Mouse (Mus musculus) hindbrain, embryonic 14.5 days (tissue): ENCODE measurements at regions not wholly inside any gene's neighbourhood (a gene's known extent, or its start where the extent isn't known, plus 50 kb on each side); places are given as distances from the start of the nearest gene placed in this dataset.

Source experiments
- ATAC-seq: fragments of 200-750 bp; cut with Nextera tagmentation; 2 replicates; pipeline ENCODE4 v1.8.0; 2017; ENCODE audit warnings: moderate number of reproducible peaks, mild to moderate bottlenecking, moderate TSS enrichment, moderate library complexity; ENCODE audit not compliant: low FRiP score
- DNase-seq: peaks from one replicate; pipeline ENCODE4 v3.0.0-alpha.2; 2015; ENCODE audit warnings: low spot score
- H3K27ac ChIP-seq: fragments of 300-500 bp; sonication (generic); 2 replicates; pipeline ENCODE4 v1.5.1; 2014; ENCODE audit warnings: mild to moderate bottlenecking, moderate library complexity
- H3K27me3 ChIP-seq: fragments of 300-500 bp; sonication (generic); 2 replicates; pipeline ENCODE4 v1.6.1; 2014; ENCODE audit warnings: mild to moderate bottlenecking, low read length, mixed read lengths; ENCODE audit not compliant: control insufficient read depth, insufficient read depth
- H3K36me3 ChIP-seq: fragments of 300-500 bp; sonication (generic); replicated peaks from 2 replicates; pipeline ENCODE4 v1.6.1; 2014; ENCODE audit not compliant: control insufficient read depth, insufficient read depth
- H3K4me1 ChIP-seq: fragments of 300-500 bp; sonication (generic); replicated peaks from 2 replicates; pipeline ENCODE4 v1.6.1; 2014; ENCODE audit warnings: antibody characterized with exemption, low read length, mixed read lengths; ENCODE audit not compliant: control insufficient read depth, insufficient read depth
- H3K4me2 ChIP-seq: fragments of 300-500 bp; sonication (generic); replicated peaks from 2 replicates; pipeline ENCODE4 v1.6.1; 2014; ENCODE audit warnings: mild to moderate bottlenecking, moderate library complexity
- H3K4me3 ChIP-seq: fragments of 300-500 bp; sonication (generic); replicated peaks from 2 replicates; pipeline ENCODE4 v1.5.1; 2014; ENCODE audit warnings: mild to moderate bottlenecking, low read length
- H3K9ac ChIP-seq: fragments of 300-500 bp; sonication (generic); 2 replicates; pipeline ENCODE4 v1.6.1; 2014
- H3K9me3 ChIP-seq: fragments of 300-500 bp; sonication (generic); 2 replicates; pipeline ENCODE4 v1.6.1; 2016; ENCODE audit warnings: low read length; ENCODE audit not compliant: control insufficient read depth
- WGBS: fragments of 180-500 bp; shearing (Covaris S2); extraction: QIAGEN DNeasy Blood & Tissue Kit; methylation state at CpG from one replicate; pipeline ENCODE4 v1.1.7; 2014; 5-methylcytosine and 5-hydroxymethylcytosine counted together

DNA sequence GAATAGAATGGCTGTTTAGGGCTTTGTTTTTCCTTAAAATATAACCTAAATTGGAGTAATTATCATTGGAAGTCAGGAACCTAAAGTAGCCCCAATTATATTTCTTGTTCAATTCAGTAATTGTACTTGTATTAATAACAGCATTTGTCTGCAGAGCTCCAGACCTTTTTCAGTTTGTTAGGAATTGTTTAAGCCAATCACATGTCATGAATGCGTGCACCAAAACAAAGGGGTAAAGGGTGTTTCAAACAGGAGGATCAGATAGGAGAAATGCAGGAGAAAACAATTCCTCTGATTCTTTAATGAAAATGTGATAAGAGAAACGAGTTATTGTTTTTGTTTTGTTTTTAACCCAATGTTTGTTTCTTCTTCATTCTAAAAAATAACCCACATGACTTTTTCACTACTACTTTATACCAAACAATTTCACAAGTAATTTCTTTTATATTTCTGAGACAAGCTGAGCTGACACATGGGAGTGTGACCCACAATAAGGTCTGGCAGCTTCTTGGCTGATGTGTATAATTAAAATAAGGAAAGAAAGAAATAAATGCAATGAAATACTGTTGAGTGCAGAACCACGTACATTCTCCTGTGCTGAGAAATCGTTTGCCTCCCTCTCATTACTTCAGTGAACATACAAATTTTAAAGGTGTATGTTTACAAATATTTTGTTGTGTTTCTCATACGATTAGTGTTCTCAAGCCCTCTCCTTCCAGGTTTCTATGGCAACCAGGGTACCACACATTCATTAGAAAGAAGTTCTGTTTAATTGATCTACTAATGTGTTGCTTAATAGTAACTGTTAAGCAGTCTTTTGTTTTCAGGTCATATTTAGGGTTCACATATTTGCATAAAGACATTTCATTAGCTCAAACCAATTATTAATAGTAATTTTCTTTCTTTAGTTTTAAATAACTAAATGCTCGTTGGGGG lies 397.7 kb downstream of the Isl1 start:
- H3K27ac ChIP-seq: no peak overlapping the region
- no peak overlapping the region for H3K4me3 ChIP-seq
- 53% methylated on average over 6 of the region's 6 CpGs for WGBS
- peak overlapping the region; percentile 36; the same call in 1 of the 2 replicates for H3K4me2 ChIP-seq
- no peaks in the 10 kb centered on the region for H3K36me3 ChIP-seq
- no peak overlapping the region for H3K9ac ChIP-seq
- H3K9me3 ChIP-seq: no peaks in the 10 kb centered on the region
- ATAC-seq (no peak), DNase-seq (no peak)
- 0 out of 2 replicates have a peak, but pooled peaks cover 5% of the 10 kb centered on the region for H3K4me1 ChIP-seq
- H3K27me3 ChIP-seq: no peaks in the 10 kb centered on the region

DNA sequence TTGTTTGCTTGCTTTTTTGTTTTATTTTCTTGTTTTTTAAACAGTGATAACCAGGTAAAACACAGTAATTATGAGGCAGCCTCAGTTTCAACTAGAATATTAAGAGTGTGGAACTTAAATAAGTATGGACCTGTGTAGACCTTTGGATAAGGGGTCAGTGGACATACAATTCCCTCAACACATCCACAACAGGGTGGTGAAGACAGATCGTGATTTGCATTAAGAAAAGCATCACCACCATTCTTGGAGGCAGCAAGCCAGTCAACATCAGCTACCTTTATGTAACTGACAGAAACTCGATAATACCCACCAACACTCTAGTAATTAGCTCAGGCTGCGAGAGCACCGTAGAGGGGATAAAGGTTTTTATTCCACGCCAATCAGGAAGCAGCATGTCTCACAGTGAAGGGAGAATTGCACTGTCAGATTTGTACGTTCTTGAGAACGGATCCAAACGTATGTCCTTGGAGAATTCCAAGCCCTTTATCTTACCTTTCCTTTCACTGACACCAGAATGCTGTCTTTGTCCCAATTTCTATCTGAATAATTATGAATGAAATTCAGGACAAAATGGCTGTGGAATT lies 398.5 kb downstream of the Isl1 start:
- Histone ChIP-seq H3K4me1 (0 out of 2 replicates have a peak, but pooled peaks cover 5% of the 10 kb centered on the region), H3K36me3 (no peaks in the 10 kb centered on the region), H3K4me2 (peak overlapping the region; percentile 36), H3K27ac (peak overlapping the region; percentile 54; the same call in 1 of the 2 replicates), H3K9ac (no peak overlapping the region), H3K27me3 (no peaks in the 10 kb centered on the region), H3K4me3 (no peak overlapping the region; the same call in 1 of the 2 replicates), H3K9me3 (no peaks in the 10 kb centered on the region)
- DNase-seq (no peak), ATAC-seq (peak; percentile 62; the same call in 1 of the 2 replicates)
- WGBS: 26% methylated on average over 8 of the region's 8 CpGs

DNA sequence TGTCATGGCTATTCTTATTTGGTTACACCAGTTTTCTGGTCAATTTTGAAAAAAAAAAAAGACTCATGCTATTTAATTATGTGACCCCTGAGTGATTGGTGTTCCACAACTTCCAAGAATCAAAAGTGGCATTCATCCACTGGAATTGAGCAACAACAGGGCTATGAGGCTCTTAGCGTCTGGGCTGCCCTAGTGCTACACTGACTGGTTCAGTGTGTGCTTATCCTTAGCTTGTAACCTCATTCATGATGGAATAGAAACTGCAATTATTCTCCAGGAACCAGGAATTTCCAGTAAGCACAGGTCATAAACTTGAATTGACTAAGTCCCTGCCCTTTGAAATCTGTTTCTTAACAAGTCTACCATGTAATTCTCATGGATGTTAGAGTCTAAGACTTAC lies 428.9 kb downstream of the Isl1 start:
- Histone ChIP-seq H3K9me3 (no peaks in the 10 kb centered on the region), H3K4me3 (no peak overlapping the region), H3K27me3 (no peaks in the 10 kb centered on the region), H3K27ac (no peak overlapping the region), H3K4me2 (no peak overlapping the region), H3K36me3 (no peaks in the 10 kb centered on the region), H3K4me1 (no peaks in the 10 kb centered on the region), H3K9ac (no peak overlapping the region)
- 88% methylated on average over 1 of the region's 1 CpGs for WGBS
- DNase-seq (no peak), ATAC-seq (no peak)

DNA sequence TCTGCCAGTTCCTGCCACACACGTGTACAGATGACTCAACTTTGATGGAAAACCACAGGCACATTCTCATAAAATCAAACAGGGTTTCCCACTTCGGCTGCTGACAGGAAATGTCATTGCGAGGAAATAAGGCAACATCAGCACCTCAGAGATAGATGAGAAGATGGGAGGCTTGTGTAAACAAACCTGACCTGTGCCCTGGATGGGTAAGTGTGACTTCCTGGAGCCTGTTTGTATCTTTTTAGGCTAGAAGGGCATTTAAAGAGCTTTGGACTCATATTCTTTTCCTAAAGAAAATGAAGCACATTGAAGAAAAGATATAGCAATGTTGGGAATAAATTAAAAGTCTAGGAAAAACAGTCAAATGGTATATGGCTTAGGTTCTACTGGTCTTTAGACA lies 449.0 kb downstream of the Isl1 start:
- Histone ChIP-seq H3K9me3 (no peaks in the 10 kb centered on the region), H3K9ac (no peak overlapping the region), H3K36me3 (no peaks in the 10 kb centered on the region), H3K27me3 (no peaks in the 10 kb centered on the region), H3K27ac (no peak overlapping the region), H3K4me1 (no peaks in the 10 kb centered on the region), H3K4me3 (no peak overlapping the region), H3K4me2 (no peak overlapping the region)
- DNase-seq (no peak), ATAC-seq (no peak)
- 64% methylated on average over 3 of the region's 3 CpGs for WGBS

DNA sequence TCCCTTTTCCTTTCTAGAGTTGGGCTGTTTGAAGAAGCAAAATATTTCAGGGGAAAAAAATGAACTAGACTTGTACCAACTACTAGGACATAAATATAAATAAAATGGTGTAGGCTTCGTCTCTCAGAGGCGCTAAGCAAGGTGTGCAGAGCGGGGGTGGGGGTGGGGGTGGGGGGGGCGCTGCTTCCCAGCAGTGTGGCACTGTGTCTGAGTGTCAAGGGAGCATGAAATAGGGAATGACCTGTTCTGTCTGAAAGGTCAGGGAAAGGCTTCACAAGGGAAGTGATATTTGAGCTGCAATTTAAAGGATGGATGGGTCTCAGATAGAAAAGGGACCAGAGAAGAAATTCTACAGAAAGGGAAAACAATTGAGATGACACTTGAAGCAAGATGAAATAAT lies 452.9 kb downstream of the Isl1 start:
- Histone ChIP-seq H3K36me3 (no peaks in the 10 kb centered on the region), H3K4me2 (no peak overlapping the region), H3K27me3 (no peaks in the 10 kb centered on the region), H3K9ac (no peak overlapping the region), H3K27ac (no peak overlapping the region), H3K4me3 (no peak overlapping the region), H3K4me1 (no peaks in the 10 kb centered on the region), H3K9me3 (no peaks in the 10 kb centered on the region)
- no peak for ATAC-seq
- WGBS: 74% methylated on average over 4 of the region's 4 CpGs
- no peak for DNase-seq

DNA sequence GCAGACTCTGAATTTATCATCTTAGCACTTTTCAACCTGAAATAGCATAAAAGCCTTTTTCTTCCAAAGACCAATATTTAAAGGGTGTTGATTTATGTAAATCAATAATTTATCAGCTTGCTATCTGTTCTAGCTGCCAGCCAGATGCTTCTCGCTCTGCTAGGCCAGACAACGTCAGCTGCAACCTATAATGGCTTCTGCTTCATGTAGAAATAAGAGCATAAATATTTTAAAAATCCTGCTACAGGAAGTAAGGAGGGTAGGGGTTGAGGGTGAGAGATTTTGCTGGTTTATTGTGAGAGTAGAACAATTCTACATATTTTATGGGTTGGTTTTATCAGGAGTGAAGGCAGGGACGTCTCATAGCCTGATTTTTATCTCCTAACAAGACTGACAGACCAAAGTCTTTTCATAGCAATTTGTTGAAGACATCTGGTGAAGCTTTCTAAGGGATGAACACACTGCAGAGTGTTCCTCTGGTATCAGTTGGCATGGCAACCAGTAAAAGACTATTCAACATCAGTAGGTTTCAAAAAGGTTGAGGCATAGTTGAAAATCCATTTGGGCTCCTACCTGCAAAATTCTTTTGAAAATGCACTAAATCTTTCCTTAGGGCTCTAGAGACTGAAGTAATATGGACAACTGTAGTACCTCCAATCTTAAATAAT lies 456.7 kb downstream of the Isl1 start:
- H3K27ac ChIP-seq: no peak overlapping the region

DNA sequence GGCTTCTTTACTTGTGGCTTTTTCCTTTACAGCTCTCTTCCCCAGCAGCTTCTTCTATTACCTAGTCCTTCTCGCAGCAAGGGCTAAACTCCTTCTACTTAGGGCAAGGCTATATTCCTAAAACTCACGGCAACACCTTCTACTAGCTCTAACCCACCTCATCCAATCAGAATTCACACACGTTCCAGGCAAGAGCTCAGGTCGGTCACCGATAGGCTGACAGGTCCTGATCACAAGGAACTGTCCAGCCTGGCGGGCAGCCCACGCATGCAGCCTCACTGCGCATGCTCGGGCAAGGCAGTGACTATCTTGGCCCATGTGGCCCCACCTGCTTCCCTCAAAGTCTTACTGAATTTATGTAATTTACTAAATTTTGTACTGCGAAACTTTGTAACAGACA lies 466.4 kb downstream of the Isl1 start:
- Histone ChIP-seq H3K36me3 (no peaks in the 10 kb centered on the region), H3K27me3 (no peaks in the 10 kb centered on the region), H3K9ac (no peak overlapping the region), H3K4me3 (no peak overlapping the region), H3K27ac (no peak overlapping the region), H3K4me2 (no peak overlapping the region), H3K9me3 (no peaks in the 10 kb centered on the region), H3K4me1 (no peaks in the 10 kb centered on the region)
- 67% methylated on average over 10 of the region's 10 CpGs for WGBS
- ATAC-seq (no peak), DNase-seq (no peak)

More for the DNA sequence above, 456.7 kb downstream of the Isl1 start:
- WGBS: 59% methylated on average over 3 of the region's 3 CpGs
- ATAC-seq (no peak), DNase-seq (no peak)
- Histone ChIP-seq H3K4me3 (no peak overlapping the region), H3K9me3 (no peaks in the 10 kb centered on the region), H3K27me3 (no peaks in the 10 kb centered on the region), H3K4me1 (no peaks in the 10 kb centered on the region), H3K4me2 (no peak overlapping the region), H3K36me3 (no peaks in the 10 kb centered on the region), H3K9ac (no peak overlapping the region)

DNA sequence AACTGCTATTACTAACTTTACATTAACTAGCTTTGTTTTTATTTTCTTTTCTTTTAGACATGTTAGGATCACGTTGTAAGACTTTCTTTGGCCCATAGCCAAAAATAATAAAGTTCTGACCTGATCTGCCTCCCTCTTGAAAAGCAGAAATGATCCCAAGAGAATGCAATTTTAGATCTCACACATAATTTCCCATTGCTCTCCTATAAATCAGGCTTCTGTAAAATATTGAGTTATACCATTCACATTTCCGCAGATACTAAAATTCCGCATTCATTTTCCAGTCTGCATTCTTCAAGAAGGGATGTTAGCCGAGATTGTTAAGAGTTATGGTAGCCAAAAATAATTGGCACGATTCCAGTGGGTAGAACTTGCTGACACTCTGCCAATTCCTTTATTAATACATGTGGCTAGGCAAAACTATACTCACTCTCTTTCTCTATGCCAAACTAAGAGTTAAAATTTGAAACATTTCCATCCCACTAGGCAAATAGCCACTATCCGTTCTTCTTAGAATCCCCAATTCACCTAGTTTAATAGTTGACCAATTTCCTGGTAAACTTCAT lies 473.2 kb downstream of the Isl1 start:
- Histone ChIP-seq H3K27ac (no peak overlapping the region), H3K4me1 (no peaks in the 10 kb centered on the region), H3K4me3 (no peak overlapping the region), H3K27me3 (no peaks in the 10 kb centered on the region), H3K9me3 (no peaks in the 10 kb centered on the region), H3K9ac (no peak overlapping the region), H3K4me2 (no peak overlapping the region), H3K36me3 (no peaks in the 10 kb centered on the region)
- ATAC-seq (no peak), DNase-seq (no peak)
- 73% methylated on average over 6 of the region's 6 CpGs for WGBS

DNA sequence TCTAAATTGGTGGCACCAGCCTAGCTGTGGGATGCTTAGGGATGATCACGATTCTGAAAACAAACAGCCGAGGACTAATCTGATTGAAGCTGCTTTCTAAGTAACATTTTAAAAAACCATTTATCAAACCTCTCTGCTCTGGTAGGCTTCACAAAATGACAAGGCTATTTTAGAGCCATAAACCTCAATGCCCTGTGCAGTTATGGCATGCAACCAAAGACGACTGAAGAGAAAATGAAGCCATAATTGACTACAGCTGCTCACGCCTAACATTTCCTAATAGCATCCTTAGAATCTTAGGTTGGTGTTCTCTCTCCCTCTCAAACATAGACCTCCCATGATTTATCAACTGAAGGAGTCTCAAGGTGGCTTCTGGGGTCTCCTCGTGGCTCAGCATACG lies 484.3 kb downstream of the Isl1 start:
- Histone ChIP-seq H3K4me1 (no peaks in the 10 kb centered on the region), H3K9me3 (no peaks in the 10 kb centered on the region), H3K27me3 (no peaks in the 10 kb centered on the region), H3K27ac (no peak overlapping the region), H3K36me3 (no peaks in the 10 kb centered on the region), H3K9ac (no peak overlapping the region), H3K4me3 (no peak overlapping the region), H3K4me2 (no peak overlapping the region)
- ATAC-seq (no peak), DNase-seq (no peak)
- 75% methylated on average over 6 of the region's 6 CpGs for WGBS
